Mouse (Mus musculus) CH12.LX (cell line): Measurements from ENCODE around the gene Nppc.

Experiments used
- BHLHE40 ChIP-seq: IDR thresholded peaks from 2 replicates; pipeline ENCODE4 v1.6.1; 2011; ENCODE audit warnings: mild to moderate bottlenecking, low read depth, low read length, improper control_type of control experiment
- CTCF ChIP-seq, 2 experiments: IDR thresholded peaks in 1 of 2; conservative IDR thresholded peaks in 1 of 2; 2 replicates each; pipeline ENCODE4 v1.5.1; 2011 to 2012; ENCODE audit warnings: low read depth in 2 of 2, low read length in 2 of 2, improper control_type of control experiment in 1 of 2, inconsistent platforms in 1 of 2, mild to moderate bottlenecking in 1 of 2, moderate library complexity in 1 of 2
- E2F4 ChIP-seq: IDR thresholded peaks from 2 replicates; pipeline ENCODE4 v1.6.1; 2011; ENCODE audit warnings: low read depth, low read length, improper control_type of control experiment; ENCODE audit not compliant: insufficient replicate concordance
- EP300 ChIP-seq: IDR thresholded peaks from 2 replicates; pipeline ENCODE4 v1.6.1; 2011; ENCODE audit warnings: low read length, improper control_type of control experiment
- HCFC1 ChIP-seq: IDR thresholded peaks from 2 replicates; pipeline ENCODE4 v1.6.1; 2012; ENCODE audit warnings: low read depth, mild to moderate bottlenecking, inconsistent platforms, low read length, improper control_type of control experiment

- TF ChIP-seq HCFC1 = no peak
- no peak for TF ChIP-seq E2F4
- TF ChIP-seq EP300 = no peak
- TF ChIP-seq BHLHE40 = no peak
- no peak for TF ChIP-seq CTCF (conservative IDR thresholded peaks at IDR 0.05 in 1 of 2, IDR thresholded peaks at IDR 0.05 in 1 of 2; ENCODE audit: low read depth in 2 of 2, low read length in 2 of 2)
Measured at GRCm38 (mm10) chr1:86687236-86687635, 16.9 kb upstream of the Nppc start.
